Mouse (Mus musculus) intestine, embryonic 16.5 days (tissue): ENCODE data around the gene Cracr2a. TPM values are rescaled to one million over a fixed set of nuclear protein-coding genes. Genes with fewer than 3 reads are reported as not detected.

Source experiments
- ATAC-seq: fragments of 200-750 bp; cut with Nextera tagmentation; 2 replicates; pipeline ENCODE4 v1.8.0; 2017; ENCODE audit warnings: moderate TSS enrichment, moderate library complexity
- H3K27ac ChIP-seq: fragments of 300-500 bp; sonication (generic); 2 replicates; pipeline ENCODE4 v1.5.1; 2014; ENCODE audit warnings: mild to moderate bottlenecking, low read length
- H3K27me3 ChIP-seq: fragments of 300-500 bp; sonication (generic); replicated peaks from 2 replicates; pipeline ENCODE4 v1.6.1; 2014; ENCODE audit warnings: low read length, control low read depth, mixed read lengths; ENCODE audit not compliant: control insufficient read depth, insufficient read depth
- H3K36me3 ChIP-seq: fragments of 300-500 bp; sonication (generic); 2 replicates; pipeline ENCODE4 v1.6.1; 2014; ENCODE audit warnings: low read length, control low read depth; ENCODE audit not compliant: control insufficient read depth, insufficient read depth
- H3K4me1 ChIP-seq: fragments of 300-500 bp; sonication (generic); 2 replicates; pipeline ENCODE4 v1.6.1; 2014; ENCODE audit warnings: low read length, control low read depth, mixed read lengths; ENCODE audit not compliant: control insufficient read depth, insufficient read depth
- H3K4me2 ChIP-seq: fragments of 300-500 bp; sonication (generic); 2 replicates; pipeline ENCODE4 v1.6.1; 2014; ENCODE audit warnings: low read depth, low read length, control low read depth
- H3K4me3 ChIP-seq: fragments of 300-500 bp; sonication (generic); 2 replicates; pipeline ENCODE4 v1.5.1; 2014; ENCODE audit warnings: mild to moderate bottlenecking, low read length
- H3K9ac ChIP-seq: fragments of 300-500 bp; sonication (generic); 2 replicates; pipeline ENCODE4 v1.6.1; 2014; ENCODE audit warnings: low read depth, low read length
- H3K9me3 ChIP-seq: fragments of 300-500 bp; sonication (generic); 2 replicates; pipeline ENCODE4 v1.6.1; 2016; ENCODE audit warnings: low read length, control low read depth; ENCODE audit not compliant: control insufficient read depth
- WGBS: fragments of 180-500 bp; shearing (Covaris S2); extraction: QIAGEN DNeasy Blood & Tissue Kit; methylation state at CpG from one replicate; pipeline ENCODE4 v1.1.7; 2014; 5-methylcytosine and 5-hydroxymethylcytosine counted together
- polyA plus RNA-seq: library from polyadenylated mRNA; unstranded; fragments of >200 nt; fragmentation: Nextera tagmentation; extraction: Ambion mirVana; gene quantifications from 2 replicates; pipeline ENCODE4 v1.2.1, GENCODE M21; 2015

Cracr2a gene
- polyA plus RNA-seq, 1 experiment from 2014 or later, result 2.6 TPM

DNA sequence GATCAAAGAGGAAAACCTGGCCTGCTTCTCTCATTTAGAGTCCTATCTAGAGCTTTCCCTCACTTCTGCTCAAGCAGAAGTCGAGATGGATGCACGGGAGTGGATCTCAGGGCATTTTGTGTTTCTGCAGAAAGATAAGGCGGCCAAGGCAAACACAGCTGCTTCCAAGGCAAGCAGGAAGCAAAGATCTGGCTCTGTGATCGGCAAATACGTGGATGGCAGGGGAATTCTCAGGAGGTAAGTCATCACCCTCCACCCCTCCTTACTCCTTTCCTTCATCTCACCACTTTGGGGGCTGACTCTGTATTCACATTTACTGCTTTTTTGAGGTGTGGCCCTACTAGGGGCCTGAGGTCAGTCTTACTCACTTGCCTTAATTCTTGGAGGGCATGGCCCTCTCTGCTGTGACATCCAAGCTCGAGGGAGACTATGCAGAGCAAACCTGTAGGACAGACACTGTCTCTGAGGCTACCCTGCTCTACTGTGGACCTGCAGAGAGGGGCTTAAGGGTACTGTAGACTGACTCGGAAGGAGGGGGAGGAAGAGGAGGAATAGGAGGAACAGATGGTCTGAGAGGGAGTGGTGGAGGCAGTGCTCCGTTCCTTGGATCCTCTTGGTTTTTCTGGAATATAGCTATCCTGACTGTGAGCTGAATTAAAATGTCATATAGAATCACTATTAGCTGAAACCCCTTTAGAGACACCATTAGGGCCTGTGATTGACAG, 80.1 kb downstream of the Cracr2a start:
- Histone ChIP-seq H3K4me2 (no peak overlapping the region), H3K9me3 (no peaks in the 10 kb centered on the region), H3K27ac (no peak overlapping the region), H3K9ac (no peak overlapping the region), H3K36me3 (no peaks in the 10 kb centered on the region), H3K4me1 (peaks cover 4% of the 10 kb centered on the region; the same call in 1 of the 2 replicates), H3K27me3 (no peaks in the 10 kb centered on the region), H3K4me3 (no peak overlapping the region)
- ATAC-seq, result no peak; the same call in 1 of the 2 replicates
- 44% methylated on average over 8 of the region's 8 CpGs for WGBS

DNA sequence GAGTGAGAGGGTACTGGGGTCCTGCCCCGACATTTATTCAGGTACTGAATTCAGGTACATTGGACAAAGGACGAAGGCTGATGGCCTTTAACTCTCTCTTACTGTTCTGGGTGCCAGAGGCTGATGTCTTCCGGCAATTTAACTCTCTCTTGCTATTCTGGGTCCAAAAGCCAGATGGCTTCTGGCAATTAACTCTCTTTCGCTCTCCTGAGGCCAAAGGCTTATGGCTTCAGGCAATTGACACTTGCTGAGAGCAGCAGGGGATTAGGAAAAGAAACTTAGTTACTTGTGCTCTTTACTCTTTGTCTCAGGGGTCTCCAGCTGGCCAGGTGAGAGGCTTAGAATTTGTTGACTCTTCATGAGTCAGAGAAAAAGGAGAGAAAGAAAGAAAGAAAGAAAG, 94.8 kb downstream of the Cracr2a start:
- H3K9me3 ChIP-seq, result no peaks in the 10 kb centered on the region
- H3K9ac ChIP-seq, result no peak overlapping the region
- no peaks in the 10 kb centered on the region for H3K4me1 ChIP-seq
- 42% methylated on average over 4 of the region's 4 CpGs for WGBS
- H3K27ac ChIP-seq, result no peak overlapping the region
- no peaks in the 10 kb centered on the region for H3K27me3 ChIP-seq
- no peak for ATAC-seq
- no peaks in the 10 kb centered on the region for H3K36me3 ChIP-seq
- H3K4me2 ChIP-seq, result no peak overlapping the region
- H3K4me3 ChIP-seq, result no peak overlapping the region

DNA sequence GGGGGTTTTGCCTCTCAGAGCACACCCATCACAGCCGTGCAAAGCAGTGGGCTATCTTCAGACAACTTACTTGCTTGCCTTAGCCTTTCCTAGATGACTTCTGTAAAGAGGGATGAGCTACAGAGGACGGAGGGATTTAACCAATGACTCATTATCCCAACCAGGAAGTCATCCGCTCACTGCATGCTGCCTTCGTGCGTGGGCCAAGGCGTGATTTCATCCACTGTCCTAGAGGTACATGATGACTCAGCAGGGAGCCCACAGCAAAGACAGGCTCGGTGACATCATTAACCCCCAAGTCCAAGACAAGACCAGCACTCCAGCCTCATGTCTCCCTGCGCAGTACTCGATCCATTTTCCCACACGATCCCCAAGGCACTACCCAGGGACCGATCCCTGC, 96.0 kb downstream of the Cracr2a start:
- Histone ChIP-seq H3K27me3 (no peaks in the 10 kb centered on the region), H3K36me3 (no peaks in the 10 kb centered on the region), H3K4me1 (no peaks in the 10 kb centered on the region), H3K27ac (no peak overlapping the region), H3K4me3 (no peak overlapping the region), H3K9ac (no peak overlapping the region), H3K9me3 (no peaks in the 10 kb centered on the region), H3K4me2 (no peak overlapping the region)
- no peak for ATAC-seq
- 94% methylated on average over 11 of the region's 11 CpGs for whole genome bisulfite sequencing

DNA sequence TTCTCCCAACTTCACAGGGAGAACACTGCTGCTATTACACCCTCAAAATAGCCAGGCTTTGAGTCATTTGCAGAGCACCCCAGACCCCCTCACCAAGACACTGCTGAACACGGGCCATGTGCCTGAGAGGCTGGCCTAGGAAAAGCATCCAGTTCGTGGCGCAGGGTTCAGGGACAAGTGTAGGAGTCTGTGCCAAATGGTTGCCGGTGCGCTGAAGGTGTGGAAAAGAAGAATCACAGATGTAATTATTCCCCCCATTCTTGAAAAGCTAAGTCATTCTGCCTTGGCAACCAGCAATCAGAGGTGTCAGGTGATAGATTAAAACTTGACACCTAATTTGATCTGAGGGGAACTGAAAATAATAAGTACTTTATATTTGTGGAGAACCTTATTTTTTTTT, 98.3 kb downstream of the Cracr2a start:
- Histone ChIP-seq H3K4me3 (no peak overlapping the region), H3K36me3 (no peaks in the 10 kb centered on the region), H3K27me3 (no peaks in the 10 kb centered on the region), H3K9ac (no peak overlapping the region), H3K27ac (no peak overlapping the region), H3K4me2 (no peak overlapping the region), H3K4me1 (no peaks in the 10 kb centered on the region), H3K9me3 (no peaks in the 10 kb centered on the region)
- WGBS, result 77% methylated on average over 5 of the region's 5 CpGs
- no peak for ATAC-seq

DNA sequence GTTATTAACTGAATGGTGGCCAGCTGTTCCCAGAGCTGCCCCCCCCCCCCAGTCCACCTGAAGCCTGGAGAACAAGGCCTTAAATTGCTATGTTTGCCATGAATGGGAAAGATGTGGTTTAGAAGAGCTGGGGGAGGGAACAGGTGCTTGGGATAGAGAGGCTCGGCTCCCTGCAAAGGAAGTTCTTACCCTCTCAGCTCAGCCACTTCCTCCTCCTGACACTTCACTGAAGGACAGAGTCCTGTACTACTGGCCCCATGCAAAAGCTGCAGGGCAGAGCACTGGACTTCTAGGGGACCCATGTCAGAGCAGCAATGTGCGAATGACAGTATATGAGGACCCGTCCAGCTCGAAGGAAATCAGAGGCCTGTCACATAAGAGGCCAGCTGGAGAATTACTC, 98.8 kb downstream of the Cracr2a start:
- H3K4me2 ChIP-seq, result no peak overlapping the region
- 81% methylated on average over 4 of the region's 4 CpGs for WGBS
- no peak for ATAC-seq
- no peak overlapping the region for H3K4me3 ChIP-seq
- no peaks in the 10 kb centered on the region for H3K9me3 ChIP-seq
- no peaks in the 10 kb centered on the region for H3K36me3 ChIP-seq
- no peaks in the 10 kb centered on the region for H3K27me3 ChIP-seq
- no peak overlapping the region for H3K27ac ChIP-seq
- no peak overlapping the region for H3K9ac ChIP-seq
- no peaks in the 10 kb centered on the region for H3K4me1 ChIP-seq

DNA sequence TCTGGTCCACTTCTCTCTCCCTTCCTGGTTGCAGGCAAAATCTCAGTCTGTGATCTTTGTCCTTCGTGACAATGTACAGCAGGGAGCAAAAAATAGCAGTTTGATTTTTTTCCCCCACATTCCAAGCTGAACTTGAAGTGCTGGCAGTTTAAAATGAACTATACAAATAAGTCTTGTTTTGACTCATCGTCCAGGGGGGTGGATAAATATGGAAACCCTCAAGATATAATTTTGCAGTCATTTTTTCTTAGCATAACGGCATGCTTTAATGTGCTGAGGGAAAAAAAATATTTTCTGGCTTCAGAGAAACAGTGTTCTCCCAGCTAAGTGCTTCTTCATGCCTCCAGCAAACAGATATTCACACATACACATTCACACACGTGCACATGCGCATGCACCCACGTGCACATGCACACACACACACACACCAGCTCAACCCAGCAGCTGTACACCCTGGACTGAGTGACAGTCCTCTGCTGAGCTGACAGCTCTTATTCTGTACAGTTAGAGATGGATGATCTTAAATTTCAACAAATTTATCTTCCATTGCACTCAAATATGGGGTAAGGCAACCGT, 100.7 kb downstream of the Cracr2a start:
- H3K9ac ChIP-seq, result no peak overlapping the region
- no peaks in the 10 kb centered on the region for H3K9me3 ChIP-seq
- no peaks in the 10 kb centered on the region for H3K36me3 ChIP-seq
- H3K27me3 ChIP-seq, result no peaks in the 10 kb centered on the region
- no peak overlapping the region for H3K4me2 ChIP-seq
- 76% methylated on average over 7 of the region's 7 CpGs for WGBS
- H3K4me1 ChIP-seq, result no peaks in the 10 kb centered on the region
- no peak for ATAC-seq
- no peak overlapping the region for H3K27ac ChIP-seq
- no peak overlapping the region for H3K4me3 ChIP-seq

DNA sequence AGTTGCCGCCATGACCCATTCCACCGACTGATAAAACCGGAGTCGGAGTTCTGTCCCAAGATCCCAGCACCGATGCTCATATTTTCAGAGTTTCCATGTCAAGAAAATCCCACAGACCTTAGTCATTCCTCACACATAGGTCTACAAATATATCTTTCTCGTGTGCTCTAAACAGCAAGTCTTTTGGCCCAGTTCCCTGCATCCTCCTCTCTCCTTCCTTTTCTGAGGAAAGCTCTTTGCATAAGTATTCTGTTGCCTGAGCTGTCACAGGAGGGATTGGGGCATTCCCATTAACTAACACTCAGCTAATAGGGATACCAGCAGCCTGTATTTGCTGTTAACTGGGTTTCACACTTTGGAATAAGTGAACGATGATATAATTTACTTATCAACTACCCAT, 102.1 kb downstream of the Cracr2a start:
- H3K4me1 ChIP-seq, result no peaks in the 10 kb centered on the region
- no peak overlapping the region for H3K27ac ChIP-seq
- no peak overlapping the region for H3K9ac ChIP-seq
- no peaks in the 10 kb centered on the region for H3K9me3 ChIP-seq
- ATAC-seq, result no peak
- no peak overlapping the region for H3K4me3 ChIP-seq
- no peaks in the 10 kb centered on the region for H3K27me3 ChIP-seq
- no peaks in the 10 kb centered on the region for H3K36me3 ChIP-seq
- 79% methylated on average over 7 of the region's 7 CpGs for WGBS
- H3K4me2 ChIP-seq, result no peak overlapping the region

DNA sequence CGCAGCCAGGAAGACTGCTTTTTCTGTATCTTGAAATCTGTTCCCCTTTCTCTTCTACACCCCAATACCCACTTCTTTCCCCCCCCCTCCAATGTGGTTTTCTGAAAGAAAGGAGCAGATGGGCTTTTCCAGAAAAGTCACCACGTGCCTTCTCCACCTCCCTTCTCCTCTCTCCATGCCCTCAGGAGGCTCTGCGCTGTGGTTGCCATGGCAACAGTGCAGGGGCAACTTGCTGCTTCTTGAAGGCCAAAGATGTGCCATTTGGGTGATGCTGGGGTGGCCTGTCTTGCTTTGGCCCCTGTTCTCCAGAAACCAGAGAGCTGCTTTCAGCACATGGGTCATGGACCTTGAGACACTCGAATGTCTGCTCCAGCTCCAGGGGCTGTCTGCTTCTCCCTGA, 108.2 kb downstream of the Cracr2a start:
- H3K27me3 ChIP-seq, result no peaks in the 10 kb centered on the region
- no peak overlapping the region for H3K4me2 ChIP-seq
- no peak overlapping the region for H3K4me3 ChIP-seq
- no peaks in the 10 kb centered on the region for H3K4me1 ChIP-seq
- H3K36me3 ChIP-seq, result no peaks in the 10 kb centered on the region
- H3K27ac ChIP-seq, result no peak overlapping the region
- no peaks in the 10 kb centered on the region for H3K9me3 ChIP-seq
- H3K9ac ChIP-seq, result no peak overlapping the region
- no peak for ATAC-seq
- 74% methylated on average over 4 of the region's 4 CpGs for WGBS

DNA sequence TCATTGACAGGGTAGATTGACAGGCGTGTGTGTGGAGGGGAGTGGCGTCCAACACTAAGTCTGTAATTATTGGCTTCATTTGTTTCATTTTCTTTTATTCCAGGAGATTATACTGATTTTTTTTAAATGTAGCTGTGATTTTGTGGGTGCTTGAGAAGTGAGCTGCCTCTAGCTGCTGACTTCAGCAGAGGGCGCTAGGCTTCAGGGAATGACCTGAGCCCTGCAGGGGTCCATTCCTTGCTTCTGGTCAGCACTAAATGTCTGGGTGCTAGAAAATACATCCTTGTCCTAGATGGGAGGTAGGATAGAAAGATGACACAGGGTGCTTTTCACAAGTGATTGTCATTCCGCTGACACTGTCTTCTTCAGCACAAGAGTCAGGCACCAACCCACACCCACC, 108.9 kb downstream of the Cracr2a start:
- H3K9ac ChIP-seq, result no peak overlapping the region
- 95% methylated on average over 4 of the region's 4 CpGs for WGBS
- H3K4me1 ChIP-seq, result 0 out of 2 replicates have a peak, but pooled peaks cover under 1% of the 10 kb centered on the region
- H3K27ac ChIP-seq, result no peak overlapping the region
- H3K36me3 ChIP-seq, result no peaks in the 10 kb centered on the region
- no peaks in the 10 kb centered on the region for H3K27me3 ChIP-seq
- H3K4me2 ChIP-seq, result no peak overlapping the region
- no peak for ATAC-seq
- no peak overlapping the region for H3K4me3 ChIP-seq
- H3K9me3 ChIP-seq, result no peaks in the 10 kb centered on the region

DNA sequence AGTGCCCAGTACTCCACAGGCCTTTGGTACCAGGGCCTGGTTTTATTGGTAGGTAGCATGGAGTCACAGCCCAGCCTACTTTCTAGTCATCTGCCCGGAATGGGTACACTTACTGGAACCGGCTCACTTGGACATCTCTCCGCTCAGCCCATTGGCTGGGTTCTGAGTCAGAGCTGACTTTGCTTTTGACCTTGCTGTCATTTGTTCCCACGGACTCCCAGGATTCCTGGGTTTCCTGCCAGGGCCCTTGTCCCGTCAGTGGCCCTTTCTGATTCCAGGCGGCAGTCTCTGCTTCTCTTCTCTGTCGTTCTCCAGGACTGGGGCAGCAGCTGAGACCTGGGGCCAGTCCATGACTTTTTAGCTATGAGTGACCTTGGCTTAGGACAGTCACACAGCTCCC, 110.9 kb downstream of the Cracr2a start:
- WGBS, result 77% methylated on average over 7 of the region's 7 CpGs

More for the DNA sequence above, 110.9 kb downstream of the Cracr2a start:
- Histone ChIP-seq H3K4me2 (no peak overlapping the region), H3K27me3 (no peaks in the 10 kb centered on the region), H3K9me3 (no peaks in the 10 kb centered on the region), H3K27ac (no peak overlapping the region), H3K4me3 (no peak overlapping the region), H3K36me3 (no peaks in the 10 kb centered on the region), H3K4me1 (0 out of 2 replicates have a peak, but pooled peaks cover 3% of the 10 kb centered on the region), H3K9ac (no peak overlapping the region)
- ATAC-seq, result no peak
